Mouse (Mus musculus) adrenal gland, postnatal 25 days (tissue): ENCODE results near the gene Bbip1. TPM values are rescaled to one million over a fixed set of nuclear protein-coding genes. Genes with fewer than 3 reads are reported as not detected.

Experiments
- DNase-seq: peaks from one replicate; pipeline ENCODE4 v3.0.0; 2021; ENCODE audit warnings: mixed read lengths
- total RNA-seq: library from RNA; stranded (reverse); gene quantifications from 2 replicates; pipeline ENCODE4 v1.2.3, GENCODE M21; 2021

Bbip1 gene
- total RNA-seq, 1 experiment from 2014 or later: 30.2 TPM

DNA sequence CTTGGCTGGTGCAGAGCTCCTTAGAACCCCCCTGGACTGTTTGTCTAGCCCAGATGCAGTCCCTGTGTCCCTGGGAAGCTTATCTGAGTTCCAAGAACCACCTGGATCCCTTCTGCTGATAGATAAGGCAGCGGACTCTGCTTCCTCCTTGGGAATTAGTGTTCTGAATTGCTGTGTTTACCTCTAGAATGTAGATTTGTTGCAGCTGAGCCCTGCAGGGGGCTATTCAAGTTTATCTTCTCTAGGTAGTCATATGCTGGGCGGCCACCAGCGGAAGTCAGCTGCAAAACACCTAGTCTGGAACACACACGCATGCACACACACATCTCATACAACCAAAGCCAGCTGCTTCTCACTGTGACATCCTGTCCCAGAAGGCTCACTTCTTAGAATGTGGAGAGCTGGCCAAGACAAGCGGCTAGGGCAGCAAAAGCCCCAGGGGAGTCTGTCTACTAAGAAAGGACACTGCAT is 53.6 kb downstream of the Bbip1 start:
- no peak for DNase-seq

DNA sequence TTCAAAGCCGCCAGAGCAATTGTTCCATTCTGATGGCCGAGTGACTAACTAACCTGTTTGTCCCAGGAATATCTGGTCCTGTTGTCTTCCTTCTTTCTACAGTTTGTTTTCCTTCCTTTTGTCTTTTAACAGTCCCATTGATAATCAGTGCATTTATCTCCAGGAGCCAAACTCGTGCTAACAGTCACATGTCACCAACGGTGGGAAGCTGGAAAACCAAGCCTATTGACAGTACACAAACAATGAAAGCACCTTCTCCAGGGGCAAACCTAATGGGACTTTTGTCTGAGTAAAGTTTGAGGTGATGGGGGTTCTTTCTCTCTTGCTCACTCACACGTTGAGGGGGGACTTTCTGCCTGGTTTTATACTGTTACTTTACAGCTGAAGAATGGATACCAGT is 54.2 kb downstream of the Bbip1 start:
- no peak for DNase-seq

DNA sequence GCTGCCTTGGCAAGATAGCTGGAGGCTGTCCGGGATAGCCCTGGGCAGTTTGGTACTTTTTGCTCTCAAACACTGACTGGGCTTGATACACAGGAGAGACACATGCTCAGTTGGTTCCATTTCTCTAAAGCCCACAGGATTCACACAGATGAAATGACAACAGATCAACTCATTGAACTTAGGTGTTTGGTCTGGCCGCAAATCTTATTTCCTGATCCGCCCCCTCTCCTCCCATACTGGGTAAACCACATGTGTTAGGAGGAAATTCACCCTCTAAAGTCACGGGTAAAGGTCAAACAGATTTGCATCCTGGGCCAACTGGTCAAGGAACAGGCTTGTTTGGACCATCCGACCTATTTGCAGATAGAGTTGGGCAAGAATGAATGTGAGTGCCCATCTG is 54.9 kb downstream of the Bbip1 start:
- no peak for DNase-seq

DNA sequence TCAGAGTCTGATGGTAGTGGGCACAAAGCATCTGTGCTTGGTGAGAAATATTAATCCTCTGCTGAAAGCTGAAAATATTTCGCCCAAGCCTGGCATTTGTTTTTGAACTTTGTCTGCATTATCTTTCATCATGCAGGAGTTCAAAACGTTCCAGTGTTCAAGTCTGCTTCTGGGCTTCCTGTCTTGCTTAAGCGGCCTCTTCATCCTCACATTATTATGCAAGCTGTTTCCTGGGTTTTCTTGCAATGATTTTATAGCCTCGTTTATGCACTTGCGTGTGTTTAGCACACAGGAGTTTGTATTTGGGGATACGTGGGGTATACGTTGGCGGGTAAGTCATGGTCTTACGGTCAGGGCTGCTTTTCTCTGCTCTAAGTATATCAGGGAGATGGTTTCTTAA is 56.1 kb downstream of the Bbip1 start:
- no peak for DNase-seq

DNA sequence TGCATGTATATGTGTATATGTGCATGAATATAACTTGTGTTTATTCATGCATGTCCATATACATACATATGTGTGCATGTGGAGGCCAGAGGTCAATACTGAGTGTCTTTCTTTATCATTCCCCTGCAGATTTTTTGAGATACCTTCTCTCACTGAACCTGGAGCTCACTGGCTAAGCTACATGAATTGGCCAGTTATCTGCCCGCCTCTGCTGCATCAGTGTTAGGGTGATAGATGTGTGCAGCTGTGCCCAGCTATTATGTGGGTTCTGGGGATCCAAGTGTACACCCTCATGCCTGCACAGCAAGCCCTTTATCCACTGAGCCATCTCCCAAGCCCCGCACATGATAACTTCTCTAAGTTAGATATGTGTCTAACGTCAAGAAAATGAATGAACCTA is 56.6 kb downstream of the Bbip1 start:
- no peak for DNase-seq

GRCm38 (mm10) chr19:53886576-53887370 is 57.7 kb downstream of the Bbip1 start:
- no peak for DNase-seq

DNA sequence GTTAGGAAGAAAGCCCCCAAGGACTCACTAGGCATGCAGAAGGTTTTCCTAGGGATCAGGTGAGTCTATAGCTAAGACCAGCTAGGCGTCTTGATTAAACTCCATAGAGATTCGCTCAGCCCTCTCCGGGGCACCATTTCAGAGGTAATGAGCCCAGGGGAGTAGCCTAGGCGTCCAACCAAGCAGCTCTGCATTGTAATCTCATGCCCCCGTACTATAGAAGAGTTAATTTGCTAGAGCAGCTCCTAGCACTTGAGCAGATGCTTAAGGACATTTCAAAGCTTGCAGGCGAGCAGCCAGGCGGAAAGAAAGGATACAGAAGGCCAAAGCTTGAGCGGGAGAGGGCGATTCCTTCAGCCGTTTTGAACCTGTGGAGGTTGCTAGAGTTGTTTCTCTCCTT is 59.0 kb downstream of the Bbip1 start:
- no peak for DNase-seq

- DNase-seq: no peak
These were observed 62.6 kb downstream of the Bbip1 start for GRCm38 (mm10) chr19:53881786-53882185.

DNA sequence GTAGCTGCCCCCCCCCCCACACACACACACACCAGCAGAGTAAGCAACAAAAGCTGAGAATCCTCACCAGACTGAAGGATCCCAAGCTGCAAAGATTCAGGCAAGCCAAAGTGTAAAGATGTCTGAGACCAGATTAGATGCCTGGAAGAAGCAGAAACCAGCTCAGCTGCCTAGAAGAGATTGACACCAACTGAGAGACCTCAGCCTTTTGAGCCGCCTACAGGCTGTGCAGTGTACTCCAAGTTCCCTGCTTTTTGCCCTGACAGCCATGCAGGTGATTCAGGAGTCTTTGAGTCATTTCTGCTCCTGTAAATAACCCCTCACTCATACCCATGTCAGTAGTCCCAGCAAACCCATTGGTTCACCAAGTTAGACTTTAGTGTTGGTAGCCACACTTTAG is 64.0 kb downstream of the Bbip1 start:
- no peak for DNase-seq

Other genes starting within 250 kb of the Bbip1 start
- gene Pdcd4, start 52.4 kb downstream of the Bbip1 start, total RNA-seq: 112 and 144 TPM in 2 replicates
- 48.5 and 53.0 TPM in 2 replicates for gene Shoc2, start 321 bp downstream of the Bbip1 start, total RNA-seq
- 0.18 TPM in 1 of 2 replicates, not detected in the other for gene Adra2a, start 99.5 kb upstream of the Bbip1 start, total RNA-seq